Mouse (Mus musculus): ENCODE results near the gene Ormdl1. TPM values are rescaled to one million over a fixed set of nuclear protein-coding genes. Genes with fewer than 3 reads are reported as not detected.

Ormdl1 gene
- total and polyA plus RNA-seq, 3 experiments: 2.6 to 21.4 (median 15.5) TPM

Other genes with a start within 250 kb of the Ormdl1 start
- gene Mstn, start 235.5 kb upstream of the Ormdl1 start, total RNA-seq (2021): not detected
- not detected in 2 replicates for gene Mstn, start 235.5 kb upstream of the Ormdl1 start, polyA plus RNA-seq (2012; rRNA removed)
- not detected for gene 1700019A02Rik, start 109.5 kb upstream of the Ormdl1 start, total RNA-seq (2021)
- not detected in 2 replicates for gene 1700019A02Rik, start 109.5 kb upstream of the Ormdl1 start, polyA plus RNA-seq (2012; rRNA removed)
- 1 to 10 TPM; 4.5 to 5.4 TPM for gene Pms1, start 77 bp upstream of the Ormdl1 start, total RNA-seq (2021)
- 0.56 and 0.75 TPM in 2 replicates for gene Pms1, start 77 bp upstream of the Ormdl1 start, polyA plus RNA-seq (2012; rRNA removed)
- not detected for gene Gm28778, start within 50 bp of the Ormdl1 start, total RNA-seq (2021)
- gene Gm28778, start within 50 bp of the Ormdl1 start, polyA plus RNA-seq (2012; rRNA removed): 5.7 and 7.1 TPM in 2 replicates
- 10 to 100 TPM; 18.7 to 22.7 TPM for gene Osgepl1, start 16.5 kb downstream of the Ormdl1 start, total RNA-seq (2021)
- gene Osgepl1, start 16.5 kb downstream of the Ormdl1 start, polyA plus RNA-seq (2012; rRNA removed): 3.8 and 3.9 TPM in 2 replicates
- 10 to 100 TPM in 1 of 2 experiments, 1 to 10 TPM in 1; 1.5 to 17.3 TPM for gene Asdurf, start 55.5 kb downstream of the Ormdl1 start, total RNA-seq (2021)
- gene Asdurf, start 55.5 kb downstream of the Ormdl1 start, polyA plus RNA-seq (2012; rRNA removed): not detected in 2 replicates
- under 1 TPM in 1 of 2 experiments, not detected in 1; 0.10 TPM for gene Gm28551, start 55.6 kb downstream of the Ormdl1 start, total RNA-seq (2021)
- gene Gm28551, start 55.6 kb downstream of the Ormdl1 start, polyA plus RNA-seq (2012; rRNA removed): not detected in 2 replicates
- 10 to 100 TPM; 22.0 to 29.8 TPM for gene Asnsd1, start 55.7 kb downstream of the Ormdl1 start, total RNA-seq (2021)
- gene Asnsd1, start 55.7 kb downstream of the Ormdl1 start, polyA plus RNA-seq (2012; rRNA removed): 0.96 and 1.0 TPM in 2 replicates

All from adrenal gland, adult 2 months (tissue).